Mouse (Mus musculus): Measurements from ENCODE around the gene Ssbp4. TPM values are rescaled to one million over a fixed set of nuclear protein-coding genes. Genes with fewer than 3 reads are reported as not detected.

Gene Ssbp4
- polyA plus RNA-seq, 1 experiment = 138 TPM

DNA sequence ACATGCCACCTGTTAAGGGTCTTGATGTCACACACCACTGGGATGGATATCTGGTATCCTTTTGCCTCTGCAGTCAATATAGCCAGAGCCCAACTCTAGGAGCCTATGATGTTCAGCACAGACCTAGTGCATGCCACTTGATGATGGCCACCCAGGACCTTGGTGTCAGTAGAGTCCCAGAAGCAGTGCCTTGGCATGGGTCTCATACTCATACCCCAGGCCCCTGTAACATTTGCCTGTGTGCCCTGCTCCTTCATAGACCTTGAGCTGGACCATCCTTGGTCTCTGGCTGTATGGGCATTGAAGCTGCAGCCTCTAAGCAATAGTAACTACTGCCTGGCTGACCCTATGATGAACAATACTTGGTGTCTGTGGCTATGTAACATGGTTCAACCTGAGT is 34.4 kb downstream of the Ssbp4 start:
- Histone ChIP-seq H3K4me1 (ENCODE audit: control insufficient read depth, insufficient read depth, insufficient read length, low read length) (peaks cover 9% of the 10 kb centered on the region), H3K36me3 (ENCODE audit: control insufficient read depth, insufficient read depth, low read length) (peaks cover 23% of the 10 kb centered on the region), H3K27ac (ENCODE audit: insufficient read depth, low read depth, low read length) (no peak overlapping the region), H3K4me3 (ENCODE audit: low read depth, low read length) (no peak overlapping the region), H3K27me3 (ENCODE audit: control insufficient read depth, insufficient read depth, low read length) (no peaks in the 10 kb centered on the region)
- no peak for TF ChIP-seq POLR2A (IDR thresholded peaks at IDR 0.05; ENCODE audit: low read depth, low read length)
- no peak for TF ChIP-seq CTCF (IDR thresholded peaks at IDR 0.05; ENCODE audit: extremely low read depth, insufficient read length, insufficient replicate concordance, low read depth, low read length)

DNA sequence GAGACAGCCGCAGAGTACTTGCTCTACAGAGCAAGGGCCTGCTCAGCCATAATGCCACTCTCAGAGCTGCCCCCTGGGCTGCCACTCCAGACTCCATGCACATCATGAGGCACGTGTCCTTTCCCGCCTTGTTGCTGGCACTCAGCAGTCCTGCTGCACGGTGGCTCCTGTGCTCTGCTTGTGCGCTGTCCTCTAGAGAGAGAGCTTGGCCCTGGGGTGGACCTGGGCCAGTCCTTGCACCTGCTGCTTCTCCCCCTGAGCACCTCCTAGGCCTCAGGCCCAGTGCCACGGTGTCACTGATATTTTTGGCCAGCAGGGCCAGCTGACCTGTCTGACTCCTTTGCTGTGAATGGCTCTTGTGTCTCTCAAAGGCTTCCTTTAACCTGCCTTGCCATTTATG is 37.7 kb downstream of the Ssbp4 start:
- Histone ChIP-seq H3K27ac (ENCODE audit: insufficient read depth, low read depth, low read length) (no peak overlapping the region), H3K4me1 (ENCODE audit: control insufficient read depth, insufficient read depth, insufficient read length, low read length) (peaks cover 12% of the 10 kb centered on the region), H3K27me3 (ENCODE audit: control insufficient read depth, insufficient read depth, low read length) (no peaks in the 10 kb centered on the region), H3K4me3 (ENCODE audit: low read depth, low read length) (no peak overlapping the region), H3K36me3 (ENCODE audit: control insufficient read depth, insufficient read depth, low read length) (peaks cover 8% of the 10 kb centered on the region)
- 71% methylated on average over 6 of the region's 6 CpGs for WGBS
- TF ChIP-seq CTCF (IDR thresholded peaks at IDR 0.05; ENCODE audit: extremely low read depth, insufficient read length, insufficient replicate concordance, low read depth, low read length) (no peak), POLR2A (IDR thresholded peaks at IDR 0.05; ENCODE audit: low read depth, low read length) (no peak)

DNA sequence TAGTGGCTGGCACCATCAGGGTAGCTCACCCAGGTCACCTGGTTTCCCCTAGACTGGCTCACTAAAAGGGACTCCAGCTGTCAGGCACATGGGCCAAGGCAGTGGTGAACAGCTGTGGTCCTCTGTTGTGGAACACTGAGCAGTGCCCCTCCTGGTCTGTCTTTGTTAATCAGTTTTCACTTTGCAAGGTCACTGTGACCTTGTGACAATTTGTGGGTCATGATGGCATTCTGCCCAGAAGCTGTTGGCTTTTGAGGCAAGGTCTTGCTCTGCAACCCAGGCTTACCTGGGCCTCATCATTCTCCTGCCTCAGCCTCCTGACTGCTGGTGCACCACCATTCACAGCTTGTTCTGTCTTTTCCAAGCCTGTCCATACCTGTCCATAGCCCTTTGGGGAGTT is 38.3 kb downstream of the Ssbp4 start:
- Histone ChIP-seq H3K36me3 (ENCODE audit: control insufficient read depth, insufficient read depth, low read length) (peaks cover 8% of the 10 kb centered on the region), H3K27ac (ENCODE audit: insufficient read depth, low read depth, low read length) (no peak overlapping the region), H3K4me3 (ENCODE audit: low read depth, low read length) (no peak overlapping the region), H3K4me1 (ENCODE audit: control insufficient read depth, insufficient read depth, insufficient read length, low read length) (peaks cover 16% of the 10 kb centered on the region), H3K27me3 (ENCODE audit: control insufficient read depth, insufficient read depth, low read length) (no peaks in the 10 kb centered on the region)
- no peak for TF ChIP-seq CTCF (IDR thresholded peaks at IDR 0.05; ENCODE audit: extremely low read depth, insufficient read length, insufficient replicate concordance, low read depth, low read length)
- TF ChIP-seq POLR2A (IDR thresholded peaks at IDR 0.05; ENCODE audit: low read depth, low read length) = no peak

DNA sequence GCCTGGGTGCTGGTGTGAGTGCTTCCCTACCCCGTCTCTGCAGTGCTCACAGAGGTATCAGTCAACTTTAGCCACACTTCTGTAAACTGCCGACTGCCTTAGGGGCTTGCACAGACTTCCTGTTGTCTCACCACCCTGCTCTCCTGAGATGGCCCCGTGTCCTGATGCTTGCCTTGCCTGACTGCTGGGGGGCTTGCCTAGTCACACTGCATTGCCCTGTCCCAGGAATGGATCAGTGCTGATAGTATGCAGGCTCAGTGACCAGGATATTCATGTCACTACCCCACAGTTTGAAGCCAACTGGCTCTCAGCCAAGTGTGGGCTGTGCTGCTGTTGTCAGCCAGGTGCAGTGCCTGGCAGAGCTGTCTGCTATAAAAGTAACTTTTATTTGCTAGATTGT is 43.1 kb downstream of the Ssbp4 start:
- Histone ChIP-seq H3K27me3 (ENCODE audit: control insufficient read depth, insufficient read depth, low read length) (no peaks in the 10 kb centered on the region), H3K27ac (ENCODE audit: insufficient read depth, low read depth, low read length) (peak overlapping the region; percentile 11; the same call in 1 of the 2 replicates), H3K4me1 (ENCODE audit: control insufficient read depth, insufficient read depth, insufficient read length, low read length) (peaks cover 54% of the 10 kb centered on the region), H3K4me3 (ENCODE audit: low read depth, low read length) (no peak overlapping the region), H3K36me3 (ENCODE audit: control insufficient read depth, insufficient read depth, low read length) (no peaks in the 10 kb centered on the region; the same call in 1 of the 2 replicates)
- TF ChIP-seq CTCF (IDR thresholded peaks at IDR 0.05; ENCODE audit: extremely low read depth, insufficient read length, insufficient replicate concordance, low read depth, low read length) = no peak
- no peak for TF ChIP-seq POLR2A (IDR thresholded peaks at IDR 0.05; ENCODE audit: low read depth, low read length)
- WGBS = 20% methylated on average over 3 of the region's 3 CpGs

DNA sequence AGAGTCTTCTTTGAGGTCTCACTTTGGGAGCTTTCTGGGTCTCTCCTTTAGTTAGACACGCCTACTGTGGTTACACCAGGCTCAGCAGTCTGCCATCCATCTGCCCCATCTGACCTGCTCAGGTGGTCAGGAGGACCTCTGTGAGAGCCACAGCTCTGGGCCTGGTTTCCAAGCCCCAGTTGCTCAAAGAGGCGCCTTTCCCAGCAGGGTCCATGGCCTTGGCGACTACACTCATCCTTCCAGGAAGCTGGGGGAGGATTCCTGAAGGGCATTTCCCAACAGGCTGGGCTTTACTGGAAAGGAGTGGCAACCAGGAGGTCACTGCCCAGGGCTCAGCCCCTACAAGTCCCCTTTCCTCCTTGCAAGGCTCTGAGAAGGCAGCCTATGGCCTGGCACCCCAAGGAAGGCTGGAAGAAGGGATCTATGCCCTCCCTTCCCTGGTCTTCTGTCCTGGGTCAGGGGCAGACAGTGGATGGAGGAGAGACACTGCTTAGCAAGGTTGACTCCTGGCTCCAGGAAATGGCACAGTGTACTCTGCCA is 43.9 kb downstream of the Ssbp4 start:
- no peaks in the 10 kb centered on the region for H3K27me3 ChIP-seq (ENCODE audit: control insufficient read depth, insufficient read depth, low read length)
- no peaks in the 10 kb centered on the region; the same call in 1 of the 2 replicates for H3K36me3 ChIP-seq (ENCODE audit: control insufficient read depth, insufficient read depth, low read length)
- H3K27ac ChIP-seq (ENCODE audit: insufficient read depth, low read depth, low read length) = peak overlapping the region; percentile 12; the same call in 1 of the 2 replicates
- H3K4me1 ChIP-seq (ENCODE audit: control insufficient read depth, insufficient read depth, insufficient read length, low read length) = peaks cover 56% of the 10 kb centered on the region
- 63% methylated on average over 3 of the region's 3 CpGs for WGBS
- TF ChIP-seq CTCF (IDR thresholded peaks at IDR 0.05; ENCODE audit: extremely low read depth, insufficient read length, insufficient replicate concordance, low read depth, low read length) (no peak), POLR2A (IDR thresholded peaks at IDR 0.05; ENCODE audit: low read depth, low read length) (no peak)
- no peak overlapping the region for H3K4me3 ChIP-seq (ENCODE audit: low read depth, low read length)

DNA sequence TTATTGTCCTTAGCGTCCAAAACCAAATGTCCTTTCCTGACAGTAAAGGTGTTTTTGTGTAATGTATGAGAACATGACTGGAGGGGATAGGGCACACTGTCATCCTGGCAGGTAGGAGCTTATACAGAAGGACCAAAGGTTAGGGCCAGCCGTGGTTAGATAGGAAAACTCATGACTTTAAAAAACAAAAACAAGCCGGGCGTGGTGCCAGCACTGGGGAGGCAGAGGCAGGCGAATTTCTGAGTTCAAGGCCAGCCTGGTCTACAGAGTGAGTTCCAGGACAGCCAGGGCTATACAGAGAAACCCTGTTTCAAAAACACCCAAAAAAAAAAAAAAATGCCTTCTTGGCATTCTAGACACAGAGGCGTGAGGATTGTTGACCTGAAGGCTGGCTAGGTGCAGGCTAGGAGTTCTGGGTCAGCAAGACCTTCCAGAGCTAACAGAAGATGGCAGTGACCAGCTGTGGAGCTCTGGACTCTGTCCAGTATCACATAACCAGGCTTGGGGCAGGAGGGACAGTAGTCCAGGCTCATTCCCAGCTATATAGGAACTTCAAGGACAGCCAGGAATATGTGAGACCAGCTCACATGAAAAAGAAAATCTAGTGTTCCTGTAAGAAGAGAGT is 44.8 kb downstream of the Ssbp4 start:
- Histone ChIP-seq H3K36me3 (ENCODE audit: control insufficient read depth, insufficient read depth, low read length) (no peaks in the 10 kb centered on the region), H3K27me3 (ENCODE audit: control insufficient read depth, insufficient read depth, low read length) (no peaks in the 10 kb centered on the region), H3K4me3 (ENCODE audit: low read depth, low read length) (no peak overlapping the region), H3K4me1 (ENCODE audit: control insufficient read depth, insufficient read depth, insufficient read length, low read length) (peaks cover 57% of the 10 kb centered on the region), H3K27ac (ENCODE audit: insufficient read depth, low read depth, low read length) (no peak overlapping the region)
- TF ChIP-seq CTCF (IDR thresholded peaks at IDR 0.05; ENCODE audit: extremely low read depth, insufficient read length, insufficient replicate concordance, low read depth, low read length) = no peak
- no peak for TF ChIP-seq POLR2A (IDR thresholded peaks at IDR 0.05; ENCODE audit: low read depth, low read length)
- 79% methylated on average over 6 of the region's 6 CpGs for WGBS

DNA sequence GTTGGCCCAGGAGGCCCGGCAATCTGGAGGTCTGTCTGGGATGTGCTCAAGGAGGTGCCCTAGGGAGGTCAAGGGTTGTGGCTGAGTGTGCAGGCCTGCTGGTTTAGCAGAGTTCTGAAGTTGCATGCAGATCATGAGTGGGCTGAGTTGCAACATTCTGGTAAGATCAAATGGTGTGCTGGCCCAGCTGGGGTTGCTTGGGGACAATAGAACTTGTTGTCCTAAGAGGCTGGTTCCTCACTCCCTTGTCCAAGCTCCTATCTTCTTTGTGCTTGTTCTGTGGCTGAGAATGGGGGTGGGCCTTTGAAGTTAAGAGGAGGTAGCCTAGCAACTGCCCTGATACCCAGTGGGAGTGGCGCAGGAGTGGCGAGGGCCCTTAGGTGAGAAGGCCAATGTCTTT is 45.9 kb downstream of the Ssbp4 start:
- Histone ChIP-seq H3K4me1 (ENCODE audit: control insufficient read depth, insufficient read depth, insufficient read length, low read length) (peaks cover 57% of the 10 kb centered on the region), H3K36me3 (ENCODE audit: control insufficient read depth, insufficient read depth, low read length) (no peaks in the 10 kb centered on the region), H3K27me3 (ENCODE audit: control insufficient read depth, insufficient read depth, low read length) (no peaks in the 10 kb centered on the region), H3K27ac (ENCODE audit: insufficient read depth, low read depth, low read length) (no peak overlapping the region), H3K4me3 (ENCODE audit: low read depth, low read length) (no peak overlapping the region)
- 56% methylated on average over 3 of the region's 3 CpGs for WGBS
- no peak for TF ChIP-seq CTCF (IDR thresholded peaks at IDR 0.05; ENCODE audit: extremely low read depth, insufficient read length, insufficient replicate concordance, low read depth, low read length)
- TF ChIP-seq POLR2A (IDR thresholded peaks at IDR 0.05; ENCODE audit: low read depth, low read length) = no peak
